Mouse (Mus musculus) spleen, postnatal 10 days (tissue): Measurements from ENCODE around the gene Nfe2l3.
"Not testable (repeated sequence)": the region's sequence is repeated elsewhere in the genome, so short reads cannot be mapped to it uniquely, and the experiment has no call there.

ENCODE experiments used
- DNase-seq, 2 experiments: peaks; one replicate each; pipeline ENCODE4 v3.0.0; 2021 to 2022; ENCODE audit warnings: low spot score in 2 of 2

Gene Nfe2l3

DNA sequence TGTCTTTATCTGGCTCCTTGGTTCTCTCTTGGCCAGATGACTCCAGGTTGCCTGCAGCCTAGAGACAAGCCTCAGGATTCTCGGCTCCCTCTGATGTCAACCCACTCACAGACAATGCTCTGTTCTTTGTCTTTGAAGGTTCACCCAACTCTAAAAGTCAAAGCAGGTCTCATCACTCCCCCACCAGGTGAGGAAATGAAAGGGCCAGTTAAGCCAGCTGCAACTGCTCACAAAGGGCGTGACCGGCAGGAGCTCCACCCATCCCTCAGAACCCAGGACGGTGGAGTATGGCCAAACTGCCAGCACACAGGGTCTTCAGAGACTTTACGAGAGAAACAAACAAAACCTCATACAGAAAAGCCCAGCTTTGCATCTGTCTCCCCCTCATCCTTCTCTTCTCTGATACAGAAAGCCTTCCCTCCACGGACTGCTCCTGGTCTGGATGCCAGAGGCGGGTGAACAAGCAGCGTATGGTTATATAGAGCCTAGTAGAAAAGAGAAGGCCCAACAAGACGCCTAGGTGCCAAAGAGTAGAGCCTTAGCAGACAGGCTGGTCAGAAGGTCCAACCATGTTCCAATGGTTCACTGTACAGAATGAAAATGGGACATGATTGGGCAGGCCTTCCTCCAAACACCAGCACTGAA, 9.8 kb downstream of the Nfe2l3 start:
- DNase-seq, result peak in 1 of 2 experiments; percentile 34

DNA sequence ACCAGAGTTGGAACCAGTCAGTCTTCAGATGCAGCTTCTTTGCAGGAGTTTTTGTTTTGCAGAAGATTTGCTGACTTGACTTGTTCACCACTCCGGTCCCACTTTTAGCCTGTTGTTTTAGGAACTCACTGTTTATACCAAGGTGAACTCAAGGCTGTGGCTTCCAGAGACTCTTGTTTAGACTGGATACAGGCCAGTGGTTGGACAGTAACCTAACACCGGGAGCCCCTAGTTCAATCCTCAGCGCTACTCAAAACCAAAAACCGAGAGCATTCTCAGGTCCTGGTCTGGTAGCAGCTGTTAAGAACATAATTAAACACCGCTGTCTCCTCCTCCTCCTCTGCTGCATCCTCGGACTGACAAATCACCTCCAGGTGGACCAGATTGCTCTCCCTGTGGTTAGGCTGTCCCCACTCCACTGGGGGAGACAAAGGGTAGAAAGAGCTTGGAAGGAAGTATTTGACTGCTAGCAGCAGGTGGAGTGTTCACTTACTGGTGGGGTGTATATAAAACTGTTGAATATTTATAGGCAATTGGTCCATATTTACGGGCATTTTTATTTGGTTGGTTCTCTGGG, 20.5 kb downstream of the Nfe2l3 start:
- no peak for DNase-seq

DNA sequence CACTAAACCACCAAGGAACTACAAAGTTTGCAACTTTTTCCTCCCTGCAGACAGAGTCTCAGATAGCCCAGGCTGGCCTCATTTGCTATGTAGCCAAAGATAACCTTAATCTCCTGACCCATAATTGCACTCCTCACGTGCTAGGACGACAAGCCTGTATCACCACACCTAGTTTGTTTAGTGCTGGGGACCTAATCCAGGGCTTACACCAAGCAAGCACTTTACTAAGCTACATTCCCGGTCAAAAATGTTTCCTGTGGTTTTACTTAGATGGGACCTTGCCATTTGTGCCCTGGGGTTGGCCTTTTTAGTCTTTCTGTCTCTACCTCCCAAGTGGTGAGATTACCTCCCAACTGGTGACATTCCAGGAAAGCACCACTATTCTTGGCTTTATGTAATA, 22.5 kb downstream of the Nfe2l3 start:
- no peak for DNase-seq

DNA sequence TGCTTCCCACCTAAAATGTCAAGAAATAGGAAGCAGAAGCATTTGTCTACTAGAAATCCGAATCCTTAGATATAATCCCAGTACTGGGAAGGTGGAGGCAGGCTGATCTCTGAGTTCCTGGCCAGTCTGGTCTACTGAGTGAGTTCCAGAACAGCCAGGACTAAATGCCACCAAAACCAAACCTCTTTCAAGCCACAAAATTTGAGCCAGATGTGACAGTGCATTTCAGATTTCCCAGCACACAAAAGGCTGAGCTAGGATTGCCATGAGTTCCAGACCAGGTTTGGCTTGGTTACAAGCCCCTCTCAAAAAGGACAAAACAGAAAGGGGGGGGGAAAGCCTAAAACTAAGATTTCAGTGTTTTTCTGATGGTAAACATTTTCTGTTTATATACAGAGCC, 23.7 kb downstream of the Nfe2l3 start:
- DNase-seq, result no peak

DNA sequence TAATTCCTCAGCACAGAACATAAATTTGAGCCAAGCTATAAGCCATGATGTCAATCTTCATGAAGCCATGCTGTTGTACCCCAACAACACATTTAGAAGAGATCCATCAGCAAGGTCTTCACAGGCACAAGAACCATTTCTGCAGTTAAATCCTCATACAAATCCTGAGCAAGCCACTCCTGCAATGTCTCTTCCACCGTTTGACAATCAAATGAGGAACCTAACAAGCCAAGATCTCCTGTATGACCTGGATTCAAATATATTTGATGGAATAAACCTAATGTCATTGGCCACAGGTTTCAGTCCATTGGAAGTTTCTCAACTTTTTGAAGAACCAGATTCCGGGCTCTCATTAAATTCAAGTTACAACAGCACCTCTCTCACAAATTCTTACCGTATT, 24.8 kb downstream of the Nfe2l3 start:
- DNase-seq, result no peak

DNA sequence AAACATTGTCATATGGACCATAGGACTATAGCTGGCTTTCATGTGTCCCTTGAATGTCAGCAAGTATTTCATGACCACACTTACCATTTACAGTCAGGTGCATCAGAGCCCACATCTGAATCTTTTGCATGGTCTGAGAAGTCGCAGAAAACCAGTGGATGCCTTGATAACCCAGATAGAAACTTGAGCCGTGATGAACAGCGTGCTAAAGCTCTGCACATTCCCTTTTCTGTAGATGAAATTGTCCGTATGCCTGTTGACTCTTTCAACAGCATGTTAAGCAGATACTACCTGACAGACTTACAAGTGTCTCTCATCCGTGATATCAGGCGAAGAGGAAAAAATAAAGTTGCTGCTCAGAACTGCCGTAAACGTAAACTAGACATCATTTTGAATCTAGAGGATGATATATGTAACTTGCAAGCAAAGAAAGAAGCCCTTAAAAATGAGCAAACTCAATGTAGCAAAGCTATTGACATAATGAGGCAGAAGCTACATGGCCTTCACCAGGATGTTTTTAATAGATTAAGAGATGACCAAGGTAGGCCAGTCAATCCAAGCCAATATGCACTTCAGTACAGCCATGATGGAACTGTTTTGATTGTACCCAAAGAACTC, 25.4 kb downstream of the Nfe2l3 start:
- no peak for DNase-seq

DNA sequence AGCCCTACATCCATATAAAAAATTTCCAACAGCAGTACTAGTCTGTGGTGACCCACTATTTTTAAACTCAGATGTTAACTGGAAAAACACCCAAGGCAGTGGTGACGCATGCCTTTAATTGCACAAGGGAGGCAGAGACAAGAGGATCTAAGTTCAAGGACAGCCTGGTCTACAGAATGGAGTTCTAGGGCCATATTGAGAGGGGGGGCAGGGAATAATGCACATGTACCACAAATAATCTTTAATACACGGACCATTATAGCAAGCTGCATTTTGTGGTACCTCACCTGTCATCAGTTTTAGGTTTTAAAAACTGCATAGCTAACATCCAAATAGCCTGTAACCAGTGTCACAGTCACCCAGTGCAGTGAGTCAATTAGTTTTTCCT, 26.4 kb downstream of the Nfe2l3 start:
- no peak for DNase-seq

DNA sequence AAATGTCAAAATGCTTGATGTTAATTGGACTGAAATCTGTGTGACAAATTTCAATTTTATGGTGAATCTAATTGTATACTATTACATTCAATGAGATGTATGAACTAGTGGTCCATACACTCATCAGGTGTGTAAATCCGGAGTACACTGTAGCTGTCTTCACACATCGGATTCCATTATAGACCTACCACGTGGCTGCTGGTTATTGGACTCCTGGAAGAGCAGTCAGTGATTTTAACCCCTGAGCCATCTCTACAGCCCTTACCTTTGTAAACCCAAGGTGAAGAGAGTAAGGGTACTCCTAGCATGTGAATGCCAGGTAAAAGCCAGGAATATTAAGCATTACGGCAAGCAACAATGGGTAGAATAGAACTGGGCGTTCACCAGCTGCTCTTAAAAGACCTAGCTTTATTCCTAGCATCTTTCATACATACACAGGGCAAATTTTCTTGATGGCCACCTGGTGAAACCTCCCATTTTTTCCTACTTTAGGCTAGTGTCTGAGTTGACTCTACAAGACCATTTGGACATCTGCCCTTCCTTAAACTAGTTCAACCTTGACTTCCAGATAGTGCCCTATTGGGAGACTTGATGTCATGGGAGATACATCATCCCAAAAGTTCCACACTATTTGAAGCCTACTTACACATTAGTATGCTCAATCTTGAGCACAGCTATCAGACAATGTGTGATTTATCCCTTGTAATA, 27.0 kb downstream of the Nfe2l3 start:
- no peak for DNase-seq

DNA sequence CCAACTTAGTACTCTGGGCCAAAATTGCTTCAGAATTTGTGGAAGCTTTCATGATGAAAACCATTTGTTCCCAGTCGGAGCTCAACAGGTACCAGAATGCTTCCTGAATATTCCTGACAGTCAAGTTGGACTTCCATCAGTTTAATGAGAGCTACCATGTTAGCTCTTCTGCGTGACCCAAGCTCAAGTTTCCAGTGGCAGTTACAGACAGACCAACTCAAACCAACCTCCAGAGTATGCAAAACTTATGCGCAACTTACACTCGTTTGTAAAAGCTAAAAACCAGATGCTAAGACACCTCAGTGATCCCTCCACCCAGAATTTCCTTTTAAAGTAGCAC, 27.5 kb downstream of the Nfe2l3 start:
- no peak for DNase-seq

DNA sequence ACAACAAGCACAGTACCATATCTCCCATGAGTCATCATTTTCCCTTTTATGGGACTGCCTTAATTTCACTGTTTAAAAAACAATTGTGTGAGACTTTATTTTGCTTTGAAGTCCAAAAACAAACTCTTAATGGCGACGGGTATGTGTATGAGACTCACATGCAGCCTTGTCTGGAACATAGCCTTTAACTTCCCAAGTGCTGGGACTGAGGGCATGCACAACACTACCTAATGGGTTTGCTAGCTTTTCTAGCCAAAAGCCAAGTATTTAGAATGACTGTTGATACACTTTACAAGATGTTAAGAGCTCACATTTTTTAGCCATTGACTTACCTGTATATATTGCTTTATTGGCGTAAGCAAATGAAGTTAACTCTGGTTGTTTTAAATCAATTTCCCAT, 27.9 kb downstream of the Nfe2l3 start:
- DNase-seq, result no peak

DNA sequence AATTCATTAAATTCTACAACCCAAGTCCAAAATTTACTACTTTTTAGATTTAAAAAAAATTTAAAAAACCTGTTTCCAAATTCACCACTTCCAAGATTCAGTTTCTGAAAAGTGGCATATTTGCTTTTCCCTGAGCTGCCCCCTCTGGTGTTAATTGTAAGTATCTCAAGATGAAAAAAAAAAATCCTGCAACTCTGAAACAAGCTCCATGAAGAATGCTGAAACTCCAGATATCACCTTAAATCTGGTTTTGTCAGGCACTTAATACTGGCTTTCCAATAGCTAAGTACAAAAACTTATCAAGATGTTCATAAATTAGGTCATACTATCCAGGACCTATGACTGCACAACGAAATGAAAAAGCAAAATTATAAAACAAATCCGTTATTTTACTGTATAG, 35.2 kb downstream of the Nfe2l3 start:
- no peak for DNase-seq

DNA sequence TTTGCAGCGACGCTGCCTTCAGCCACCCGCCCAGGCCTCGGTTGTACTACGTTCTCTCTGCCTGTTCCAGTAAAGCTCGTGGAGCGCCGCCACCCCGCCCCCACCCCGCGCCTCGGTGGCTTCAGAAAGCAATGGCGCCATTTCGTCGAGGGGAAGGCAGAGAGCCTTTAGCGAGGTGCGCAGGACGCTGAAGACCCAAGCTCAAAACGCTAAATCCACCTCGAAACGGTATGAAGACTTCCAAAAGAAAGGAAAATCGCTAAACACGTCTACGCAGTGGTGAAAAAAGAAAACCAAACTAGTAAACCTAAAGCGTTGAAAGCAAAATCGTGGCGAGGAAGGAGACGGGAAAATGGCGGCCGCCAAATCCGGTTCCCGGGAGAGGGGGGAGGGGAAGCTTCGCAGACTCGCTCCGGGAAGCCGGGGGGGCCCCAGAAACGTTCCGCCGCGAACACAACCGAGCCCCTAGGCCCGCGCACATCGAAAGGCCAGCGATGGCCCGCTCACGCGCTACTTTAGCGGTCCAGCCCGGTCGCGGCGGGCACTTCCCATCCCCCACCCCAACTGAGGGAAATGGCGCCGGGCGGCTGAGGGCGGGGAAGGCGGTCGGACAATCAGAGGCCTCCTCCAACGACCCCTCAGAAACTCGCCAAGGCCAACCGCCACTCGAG, 36.6 kb downstream of the Nfe2l3 start:
- peak; percentile 81 to 83 for DNase-seq

DNA sequence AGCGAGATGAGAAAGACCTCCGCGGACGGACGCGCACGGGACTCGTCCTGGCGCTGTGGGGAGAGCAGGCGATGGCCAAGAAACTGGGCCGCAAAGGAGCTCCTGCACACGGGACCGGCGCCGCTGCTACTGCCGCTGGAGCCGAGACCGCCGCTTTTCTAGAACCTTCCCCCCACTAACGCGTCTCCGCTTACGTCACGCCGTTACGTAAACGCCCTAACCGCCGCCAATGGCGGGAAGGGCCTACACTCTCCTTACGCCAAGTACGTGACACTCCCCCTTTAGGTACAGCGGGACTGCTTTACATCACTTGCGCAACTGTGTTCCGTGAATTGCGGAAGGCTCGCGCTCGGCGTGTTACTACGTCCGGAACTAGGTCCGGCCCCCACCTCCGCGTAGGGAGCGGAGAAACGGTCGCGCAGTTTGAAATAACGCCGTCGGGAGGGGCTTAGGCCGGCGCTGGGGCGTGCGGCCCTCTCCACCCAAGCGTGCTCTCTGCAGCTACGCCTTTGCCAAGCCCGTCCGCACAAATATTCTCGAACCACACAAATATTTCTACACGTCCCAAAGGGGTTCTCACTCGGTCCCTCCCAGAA, 37.3 kb downstream of the Nfe2l3 start, which contains the start of gene Hnrnpa2b1:
TSS of gene Hnrnpa2b1 (minus strand) at position 180 of the 596 bp plus-strand sequence.
- DNase-seq, result peak; percentile 97 to 100

DNA sequence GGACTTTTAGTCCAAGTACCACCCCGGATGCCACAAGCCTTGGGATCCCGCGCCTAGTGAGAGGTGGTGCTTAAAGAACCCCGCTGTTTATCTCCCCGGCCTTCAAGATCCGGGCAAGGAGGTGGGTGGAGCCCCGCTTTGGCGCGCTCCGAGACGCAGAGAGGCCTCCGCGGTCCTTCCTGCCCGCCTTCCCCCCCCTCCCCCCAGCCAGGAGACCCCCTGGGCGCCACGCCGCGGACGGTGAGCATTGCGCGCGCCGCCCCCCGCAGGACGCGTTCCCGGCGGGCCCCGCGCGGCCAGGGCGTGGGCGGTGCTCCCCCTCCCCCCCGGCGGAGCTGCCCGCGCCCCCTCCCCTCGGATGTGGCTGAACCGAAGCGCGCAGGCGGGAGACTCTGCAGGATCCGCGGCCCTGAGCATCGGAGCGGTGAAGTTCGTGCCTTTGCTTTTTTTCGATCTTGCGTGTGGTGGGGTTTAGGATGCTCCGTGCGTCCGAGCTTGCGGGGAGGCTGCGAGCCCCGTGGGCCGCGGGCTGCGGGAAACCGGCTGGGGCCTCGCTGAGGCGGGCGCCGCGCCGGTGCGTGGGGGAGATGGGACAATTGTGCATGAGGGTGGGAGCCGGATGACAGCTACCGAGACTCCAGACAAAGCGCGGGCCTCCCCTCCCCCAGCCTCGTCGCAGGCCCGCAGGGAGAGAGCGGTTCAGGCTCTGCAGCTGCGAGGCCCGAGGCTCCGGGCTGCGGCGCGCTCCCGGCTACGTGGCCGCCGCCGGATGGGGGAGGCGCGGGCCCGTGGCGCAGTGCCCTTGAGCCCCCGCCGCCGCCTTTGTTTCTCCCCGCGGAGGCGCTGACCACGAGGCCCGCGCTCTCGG, 38.1 kb downstream of the Nfe2l3 start, which contains the start of gene Cbx3:
TSS of gene Cbx3 (plus strand) at position 50 of the 868 bp plus-strand sequence.
- DNase-seq, result peak; percentile 74 to 88

DNA sequence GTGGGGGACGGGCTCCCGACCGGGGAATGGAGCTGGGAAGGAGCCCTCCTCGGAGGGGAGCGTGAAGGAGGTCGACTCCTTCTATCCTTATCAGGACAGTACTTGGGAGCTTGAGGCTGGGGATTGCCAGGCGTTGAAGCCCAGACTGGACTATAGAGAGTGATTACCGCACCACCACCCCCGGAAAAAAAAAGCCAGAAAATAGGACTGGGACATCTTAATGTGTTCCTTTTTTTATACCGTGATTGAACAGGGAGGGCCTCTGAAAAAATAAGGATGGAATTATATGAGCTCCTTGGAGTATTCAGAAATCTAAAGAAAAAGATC, 38.7 kb downstream of the Nfe2l3 start:
- no peak for DNase-seq

DNA sequence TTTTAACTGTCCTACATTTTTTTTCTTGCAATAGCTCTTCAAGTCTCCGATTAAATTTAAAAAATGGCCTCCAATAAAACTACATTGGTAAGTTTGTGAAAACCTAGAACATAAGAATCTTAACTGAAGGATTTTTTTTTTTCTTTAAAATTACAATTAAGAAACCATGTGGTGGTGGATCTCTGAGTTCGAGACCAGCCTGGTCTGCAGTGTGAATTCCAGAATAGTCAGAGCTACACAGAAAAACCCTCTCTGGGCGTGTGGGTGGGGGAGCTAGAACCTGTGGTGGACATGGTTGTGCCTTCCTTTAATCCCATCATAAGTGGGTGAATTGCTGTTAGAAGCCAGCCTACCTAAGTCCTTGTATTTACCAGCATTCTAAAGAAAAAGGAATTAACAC, 39.3 kb downstream of the Nfe2l3 start:
- DNase-seq, result peak in 1 of 2 experiments; percentile 36

DNA sequence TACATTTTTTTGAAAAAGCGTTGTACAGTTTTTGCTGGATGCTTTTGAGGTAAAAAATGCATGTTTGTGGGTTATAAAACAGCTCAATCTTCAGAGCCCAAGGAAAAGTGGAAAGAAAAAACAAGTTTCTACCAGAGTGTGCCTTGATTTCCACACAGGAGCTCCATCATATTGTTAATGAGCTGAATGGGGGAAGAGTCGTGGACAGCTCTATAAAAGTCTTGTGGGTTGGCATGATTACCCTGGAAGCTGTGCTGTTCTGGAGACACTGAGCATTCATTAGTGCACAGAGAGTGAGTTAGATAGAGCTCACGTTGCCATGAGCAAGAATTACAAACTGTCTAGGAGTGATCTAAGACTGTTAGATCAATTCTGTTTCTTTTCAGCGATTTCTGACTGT, 39.7 kb downstream of the Nfe2l3 start:
- DNase-seq, result no peak

DNA sequence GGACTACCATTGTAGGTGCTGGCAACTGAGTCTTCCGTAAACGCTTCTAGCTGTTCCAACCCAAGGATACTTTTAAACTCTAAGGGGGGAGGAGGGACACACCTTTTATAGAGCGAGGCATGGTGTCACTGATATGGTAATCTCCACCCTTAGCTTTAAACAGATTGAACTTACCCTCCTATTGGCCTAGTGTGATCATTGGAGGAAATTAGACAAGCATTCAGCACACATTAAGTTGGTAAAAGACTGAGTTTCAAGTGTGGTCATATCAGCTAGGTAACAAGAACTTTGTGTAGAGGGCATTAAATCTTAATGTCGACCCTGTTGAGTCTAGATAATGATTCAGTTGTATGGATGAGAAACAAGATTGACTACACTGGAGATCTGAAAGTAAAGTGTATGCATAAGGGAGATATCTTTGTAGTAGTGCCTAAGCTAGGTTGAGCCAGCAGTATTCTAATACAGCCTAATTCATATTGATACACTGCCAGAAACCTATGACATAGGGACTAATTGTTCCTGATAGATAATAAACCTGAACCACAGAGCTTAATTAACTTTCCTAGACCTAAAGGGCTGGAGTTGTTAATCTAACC, 46.8 kb downstream of the Nfe2l3 start:
- no peak for DNase-seq

DNA sequence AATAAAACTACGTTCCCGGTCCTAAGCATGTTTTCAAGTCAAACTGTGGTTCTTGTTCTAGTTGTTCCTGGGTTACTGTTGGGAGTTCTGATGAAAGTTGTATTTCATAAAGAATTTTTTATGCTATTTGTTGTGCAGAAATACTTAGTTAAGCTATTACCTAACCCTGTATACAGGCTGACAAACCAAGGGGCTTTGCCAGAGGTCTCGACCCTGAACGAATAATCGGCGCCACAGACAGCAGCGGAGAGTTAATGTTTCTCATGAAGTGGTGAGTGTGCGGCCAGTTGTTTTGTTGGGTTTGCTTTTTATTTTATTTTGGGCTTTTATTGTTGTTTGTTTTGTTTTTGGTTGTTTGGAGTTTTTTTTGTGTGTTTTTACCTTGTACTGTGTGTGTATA, 49.1 kb downstream of the Nfe2l3 start:
- no peak for DNase-seq

DNA sequence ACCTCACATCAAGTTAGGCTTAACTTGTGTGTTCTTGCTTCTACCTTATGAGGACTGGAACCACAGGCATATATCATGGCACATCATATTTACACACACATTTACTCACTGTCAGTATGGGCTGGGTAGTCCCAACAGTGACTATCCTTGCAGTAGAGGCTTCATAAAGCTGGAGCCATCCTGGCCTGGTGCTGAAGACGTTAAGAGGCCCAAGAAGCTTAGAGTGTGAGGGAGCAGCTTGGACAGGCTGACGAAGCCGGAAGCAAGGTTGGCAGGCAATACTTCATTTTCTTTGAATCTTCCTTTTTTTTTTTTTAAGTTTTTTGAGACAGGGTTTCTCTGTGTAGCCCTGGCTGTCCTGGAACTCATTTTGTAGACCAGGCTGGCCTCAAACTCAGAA, 51.4 kb downstream of the Nfe2l3 start:
- no peak for DNase-seq

DNA sequence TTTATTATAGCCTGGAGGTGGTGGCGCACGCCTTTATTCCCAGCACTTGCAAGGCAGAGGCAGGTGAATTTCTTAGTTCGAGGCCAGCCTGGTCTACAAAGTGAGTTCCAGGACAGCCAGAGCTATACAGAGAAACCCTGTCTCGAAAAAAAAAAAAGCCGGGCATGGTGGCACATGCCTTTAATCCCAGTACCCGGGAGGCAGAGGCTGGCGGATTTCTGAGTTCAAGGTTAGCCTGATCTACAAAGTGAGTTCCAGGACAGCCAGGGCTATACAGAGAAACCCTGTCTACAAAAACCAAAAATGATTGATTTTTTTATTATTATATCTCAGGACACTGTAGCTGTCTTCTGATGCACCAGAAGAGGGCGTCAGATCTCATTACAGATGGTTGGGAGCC, 52.1 kb downstream of the Nfe2l3 start:
- DNase-seq, result not testable (repeated sequence)
